Mouse (Mus musculus) limb, embryonic 11.5 days (tissue): Measurements from ENCODE around the gene Zc3h14. TPM values are rescaled to one million over a fixed set of nuclear protein-coding genes. Genes with fewer than 3 reads are reported as not detected.

ENCODE experiments used
- ATAC-seq: fragments of 200-750 bp; cut with Nextera tagmentation; 2 replicates; pipeline ENCODE4 v1.8.0; 2017; ENCODE audit warnings: low read depth; ENCODE audit not compliant: insufficient number of reproducible peaks, low FRiP score, low TSS enrichment
- DNase-seq: peaks from one replicate; pipeline ENCODE4 v3.0.0-alpha.2; 2015; ENCODE audit warnings: low spot score
- H3K27ac ChIP-seq: fragments of 300-500 bp; sonication (generic); replicated peaks from 2 replicates; pipeline ENCODE4 v1.5.1; 2014; ENCODE audit warnings: low read depth, mild to moderate bottlenecking, low read length
- H3K27me3 ChIP-seq: fragments of 300-500 bp; sonication (generic); 2 replicates; pipeline ENCODE4 v1.6.1; 2014; ENCODE audit warnings: mild to moderate bottlenecking, low read length, mixed read lengths; ENCODE audit not compliant: control insufficient read depth, insufficient read depth
- H3K36me3 ChIP-seq: fragments of 300-500 bp; sonication (generic); 2 replicates; pipeline ENCODE4 v1.6.1; 2014; ENCODE audit warnings: mild to moderate bottlenecking, low read length, moderate library complexity, mixed read lengths; ENCODE audit not compliant: control insufficient read depth, insufficient read depth
- H3K4me1 ChIP-seq: fragments of 300-500 bp; sonication (generic); 2 replicates; pipeline ENCODE4 v1.6.1; 2014; ENCODE audit warnings: low read length, mixed read lengths; ENCODE audit not compliant: control insufficient read depth, insufficient read depth
- H3K4me2 ChIP-seq: fragments of 300-500 bp; sonication (generic); 2 replicates; pipeline ENCODE4 v1.6.1; 2014; ENCODE audit warnings: low read depth, mild to moderate bottlenecking, moderate library complexity; ENCODE audit not compliant: severe bottlenecking
- H3K4me3 ChIP-seq: fragments of 300-500 bp; sonication (generic); 2 replicates; pipeline ENCODE4 v1.5.1; 2014; ENCODE audit warnings: low read depth, low read length
- H3K9ac ChIP-seq: fragments of 300-500 bp; sonication (generic); 2 replicates; pipeline ENCODE4 v1.6.1; 2014; ENCODE audit warnings: mild to moderate bottlenecking, low read length
- H3K9me3 ChIP-seq: fragments of 300-500 bp; sonication (generic); 2 replicates; pipeline ENCODE4 v1.6.1; 2016; ENCODE audit warnings: low read length; ENCODE audit not compliant: control insufficient read depth
- WGBS: fragments of 180-500 bp; shearing (Covaris S2); extraction: QIAGEN DNeasy Blood & Tissue Kit; methylation state at CpG from one replicate; pipeline ENCODE4 v1.1.7; 2014; 5-methylcytosine and 5-hydroxymethylcytosine counted together
- polyA plus RNA-seq: library from polyadenylated mRNA; unstranded; fragments of >200 nt; fragmentation: Nextera tagmentation; extraction: Ambion mirVana; gene quantifications from 2 replicates; pipeline ENCODE4 v1.2.1, GENCODE M21; 2014

Zc3h14 gene
- polyA plus RNA-seq, 1 experiment from 2014 or later: 158 TPM

DNA sequence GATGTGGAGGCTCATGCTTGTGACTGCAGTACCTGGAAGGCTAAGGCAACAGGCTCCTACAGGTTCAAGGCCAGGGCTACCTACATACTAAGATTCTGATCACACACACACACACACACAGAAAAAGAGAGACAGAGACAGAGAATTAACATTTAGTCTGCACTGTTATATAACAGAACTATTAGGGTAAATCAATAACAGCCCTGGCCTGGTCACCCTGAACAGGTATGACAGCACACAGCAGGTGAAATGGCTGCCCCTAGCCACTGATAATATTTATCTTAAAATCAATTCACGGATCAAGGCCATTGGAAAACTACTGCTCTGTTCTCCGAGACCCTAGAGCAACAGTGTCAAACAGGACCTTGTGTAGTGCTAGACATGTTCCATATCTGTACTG lies 30.6 kb upstream of the Zc3h14 start:
- H3K27me3 ChIP-seq: no peaks in the 10 kb centered on the region
- H3K36me3 ChIP-seq: no peaks in the 10 kb centered on the region
- H3K4me2 ChIP-seq: no peak overlapping the region
- WGBS: 90% methylated on average over 2 of the region's 2 CpGs
- H3K4me1 ChIP-seq: no peaks in the 10 kb centered on the region
- DNase-seq: no peak
- H3K4me3 ChIP-seq: no peak overlapping the region
- no peak for ATAC-seq
- no peaks in the 10 kb centered on the region for H3K9me3 ChIP-seq
- no peak overlapping the region for H3K27ac ChIP-seq
- H3K9ac ChIP-seq: no peak overlapping the region

DNA sequence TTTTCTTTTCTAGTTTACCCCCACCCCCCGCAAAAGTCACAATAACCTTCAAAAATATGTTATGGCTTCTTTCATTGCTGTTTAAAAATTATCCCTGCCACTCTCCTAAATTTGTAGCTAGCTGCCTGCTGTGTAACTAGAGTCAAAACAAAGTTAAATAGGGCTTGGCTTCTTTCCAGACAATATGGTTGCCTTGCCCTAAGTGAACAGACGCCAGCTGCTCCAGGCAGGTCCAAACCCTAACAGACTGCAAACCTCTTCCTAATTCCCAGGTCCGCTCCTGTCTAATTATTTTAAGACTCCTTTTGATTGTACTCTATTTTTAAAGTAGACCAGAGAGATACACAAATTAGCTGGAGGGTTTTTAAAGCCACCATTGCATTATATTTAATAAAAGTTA lies 26.1 kb upstream of the Zc3h14 start:
- H3K4me1 ChIP-seq: no peaks in the 10 kb centered on the region
- no peak for ATAC-seq
- H3K9ac ChIP-seq: no peak overlapping the region
- H3K27me3 ChIP-seq: no peaks in the 10 kb centered on the region
- no peak for DNase-seq
- no peak overlapping the region for H3K4me3 ChIP-seq
- no peak overlapping the region for H3K4me2 ChIP-seq
- no peaks in the 10 kb centered on the region for H3K9me3 ChIP-seq
- H3K27ac ChIP-seq: no peak overlapping the region
- WGBS: 59% methylated on average over 3 of the region's 3 CpGs
- no peaks in the 10 kb centered on the region for H3K36me3 ChIP-seq

DNA sequence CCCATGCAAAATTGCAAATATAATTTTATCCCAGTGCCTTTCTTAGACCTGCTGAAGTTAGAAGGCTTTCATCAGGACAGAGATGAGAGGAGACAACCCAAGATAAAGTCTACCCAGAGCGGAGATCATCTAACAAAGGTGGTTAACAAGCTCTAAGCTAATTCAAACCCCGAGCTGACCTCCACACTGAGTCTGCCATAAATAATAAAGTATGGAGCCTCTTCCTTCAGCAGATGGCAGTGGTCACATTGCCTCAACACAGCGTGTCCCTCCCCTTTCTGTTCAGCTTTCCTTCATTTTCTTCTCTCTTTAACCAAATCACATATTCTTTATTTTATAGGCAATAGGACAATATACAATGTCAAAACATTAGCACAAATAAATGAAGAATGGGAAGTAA lies 25.7 kb upstream of the Zc3h14 start:
- WGBS: 73% methylated on average over 3 of the region's 3 CpGs
- no peak overlapping the region for H3K4me3 ChIP-seq
- DNase-seq (no peak), ATAC-seq (no peak)
- H3K9ac ChIP-seq: no peak overlapping the region
- no peak overlapping the region for H3K4me2 ChIP-seq
- no peak overlapping the region for H3K27ac ChIP-seq
- H3K36me3 ChIP-seq: no peaks in the 10 kb centered on the region
- H3K4me1 ChIP-seq: no peaks in the 10 kb centered on the region
- H3K27me3 ChIP-seq: no peaks in the 10 kb centered on the region
- no peaks in the 10 kb centered on the region for H3K9me3 ChIP-seq

DNA sequence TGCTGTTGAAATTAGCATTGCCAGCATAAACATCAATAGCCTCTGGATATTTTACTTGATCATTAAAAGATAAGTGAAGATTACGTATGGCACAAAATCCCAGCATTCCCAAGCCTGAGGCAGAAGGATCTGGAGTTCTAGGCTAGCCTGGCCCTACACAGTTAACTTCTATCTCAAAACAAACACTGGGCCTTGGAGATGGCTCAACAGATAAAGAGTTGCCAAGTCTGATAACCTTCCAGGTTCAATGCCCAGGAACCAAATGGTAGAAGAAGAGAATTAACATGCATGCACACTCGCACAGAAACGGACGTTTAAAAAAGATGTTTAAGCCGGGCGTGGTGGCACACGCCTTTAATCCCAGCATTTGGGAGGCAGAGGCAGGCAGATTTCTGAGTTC lies 22.5 kb upstream of the Zc3h14 start:
- ATAC-seq (no peak), DNase-seq (no peak)
- Histone ChIP-seq H3K4me2 (no peak overlapping the region), H3K27ac (no peak overlapping the region), H3K4me3 (no peak overlapping the region), H3K4me1 (no peaks in the 10 kb centered on the region), H3K36me3 (no peaks in the 10 kb centered on the region), H3K27me3 (no peaks in the 10 kb centered on the region), H3K9ac (no peak overlapping the region), H3K9me3 (no peaks in the 10 kb centered on the region)
- WGBS: 95% methylated on average over 7 of the region's 7 CpGs

DNA sequence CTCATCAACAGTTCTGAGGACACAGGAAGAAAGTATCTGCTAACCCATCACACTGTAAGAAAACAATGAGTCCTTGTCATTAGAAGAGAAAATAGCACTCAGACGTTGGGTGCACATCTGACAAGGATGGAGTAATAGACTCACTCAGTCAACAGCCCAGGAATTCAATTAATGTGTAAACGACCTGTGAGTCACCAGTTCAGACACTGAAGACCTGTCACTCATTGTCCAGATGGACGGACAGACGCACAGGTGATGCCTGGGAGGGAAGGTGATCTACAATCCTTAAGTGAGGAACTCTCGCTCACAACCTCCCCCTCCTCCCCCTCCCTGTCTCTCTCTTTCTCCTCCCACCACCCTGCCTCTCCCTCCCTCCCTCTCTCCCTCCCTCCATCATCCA lies 21.8 kb upstream of the Zc3h14 start:
- Histone ChIP-seq H3K4me2 (no peak overlapping the region), H3K9me3 (no peaks in the 10 kb centered on the region), H3K4me1 (no peaks in the 10 kb centered on the region), H3K27ac (no peak overlapping the region), H3K27me3 (no peaks in the 10 kb centered on the region), H3K9ac (no peak overlapping the region), H3K4me3 (no peak overlapping the region), H3K36me3 (no peaks in the 10 kb centered on the region)
- 74% methylated on average over 5 of the region's 5 CpGs for WGBS
- DNase-seq (no peak), ATAC-seq (no peak)

DNA sequence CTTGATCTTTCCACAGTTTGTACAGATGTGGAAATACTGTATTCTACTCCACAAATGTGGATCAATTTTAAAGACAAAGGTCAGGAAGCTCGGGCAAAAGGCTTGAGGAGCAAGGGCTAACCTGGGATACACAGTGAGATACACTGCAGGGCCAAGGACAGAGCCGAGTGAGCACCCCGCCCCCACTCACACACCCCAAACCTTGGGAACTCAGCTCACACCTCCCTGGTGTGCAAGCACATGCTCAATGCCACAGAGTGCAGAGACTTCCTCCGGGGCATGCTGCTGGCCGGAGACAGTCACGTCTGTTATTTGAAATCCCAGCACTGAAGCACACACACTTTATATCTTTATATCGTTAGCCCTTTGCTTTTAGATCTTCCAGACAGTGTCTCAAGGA lies 20.7 kb upstream of the Zc3h14 start:
- DNase-seq (no peak), ATAC-seq (no peak)
- Histone ChIP-seq H3K4me2 (no peak overlapping the region), H3K9me3 (no peaks in the 10 kb centered on the region), H3K4me3 (no peak overlapping the region), H3K27ac (no peak overlapping the region), H3K36me3 (no peaks in the 10 kb centered on the region), H3K27me3 (no peaks in the 10 kb centered on the region), H3K9ac (no peak overlapping the region), H3K4me1 (no peaks in the 10 kb centered on the region)
- 84% methylated on average over 7 of the region's 7 CpGs for whole genome bisulfite sequencing

DNA sequence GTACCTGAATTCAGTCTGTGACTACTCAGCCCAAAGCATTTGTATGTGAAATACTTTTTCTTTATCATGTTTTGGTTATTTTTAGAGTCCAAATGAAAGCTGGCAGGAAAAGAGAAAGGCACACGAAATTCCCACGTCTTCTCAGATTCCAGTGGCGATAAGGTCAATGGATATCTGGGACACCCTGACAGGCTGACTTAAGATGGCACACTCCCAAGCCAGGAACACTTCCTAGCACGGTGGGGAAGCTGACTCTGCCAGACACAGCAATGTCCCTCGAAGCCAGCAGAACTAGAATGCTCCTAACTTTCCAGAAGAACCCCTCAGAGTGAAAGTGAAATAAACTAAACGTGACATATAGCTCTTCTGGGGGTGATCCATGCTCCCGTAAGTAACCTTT lies 19.6 kb upstream of the Zc3h14 start:
- Histone ChIP-seq H3K4me1 (no peaks in the 10 kb centered on the region), H3K4me3 (no peak overlapping the region), H3K9ac (no peak overlapping the region), H3K9me3 (no peaks in the 10 kb centered on the region), H3K27me3 (no peaks in the 10 kb centered on the region), H3K27ac (no peak overlapping the region), H3K36me3 (no peaks in the 10 kb centered on the region), H3K4me2 (no peak overlapping the region)
- ATAC-seq: no peak
- 84% methylated on average over 7 of the region's 7 CpGs for WGBS
- no peak for DNase-seq

DNA sequence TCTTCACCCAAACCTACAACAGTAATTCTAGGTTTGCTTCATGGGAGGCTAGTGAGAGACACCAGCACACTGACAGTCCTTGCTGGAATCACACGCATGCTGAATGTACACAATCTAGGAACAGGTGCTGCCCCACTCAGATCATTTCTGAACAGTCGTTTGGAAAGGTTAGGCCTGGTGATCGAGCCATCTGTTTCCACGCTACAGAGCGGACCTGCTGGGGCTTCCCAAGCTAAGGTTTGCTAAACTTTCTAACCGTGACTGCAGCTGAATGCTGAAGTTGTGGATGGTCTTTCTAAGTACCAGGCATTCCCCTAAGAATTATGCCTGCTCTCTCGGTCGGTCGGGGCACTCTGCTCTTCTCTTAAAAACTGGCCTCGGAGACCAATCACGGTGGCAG lies 16.1 kb upstream of the Zc3h14 start:
- Histone ChIP-seq H3K9me3 (no peaks in the 10 kb centered on the region), H3K27me3 (no peaks in the 10 kb centered on the region), H3K4me3 (no peak overlapping the region), H3K9ac (no peak overlapping the region), H3K4me1 (peaks cover 7% of the 10 kb centered on the region; the same call in 1 of the 2 replicates), H3K4me2 (no peak overlapping the region), H3K36me3 (no peaks in the 10 kb centered on the region), H3K27ac (no peak overlapping the region)
- 86% methylated on average over 11 of the region's 11 CpGs for WGBS
- ATAC-seq (no peak), DNase-seq (no peak)

DNA sequence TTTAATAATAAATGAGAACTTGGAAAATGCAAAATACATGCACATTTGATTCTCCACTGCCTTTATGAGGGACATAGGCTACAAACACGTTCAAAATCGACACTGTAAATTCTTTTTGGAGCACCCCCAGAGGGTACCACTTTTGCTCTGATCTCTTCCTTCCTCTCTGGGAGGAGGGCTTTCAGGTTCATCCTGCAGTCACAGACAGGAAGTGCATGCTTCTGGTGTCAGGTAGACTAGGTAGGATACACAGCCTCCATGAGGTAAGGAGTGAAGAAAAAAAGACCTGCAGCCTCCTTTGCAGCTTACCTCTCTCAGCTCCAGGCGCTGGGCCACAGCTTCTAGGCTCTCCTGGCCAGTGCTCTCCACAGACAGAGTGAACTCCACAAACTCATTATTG lies 13.6 kb upstream of the Zc3h14 start:
- Histone ChIP-seq H3K9ac (no peak overlapping the region), H3K27me3 (peaks cover 4% of the 10 kb centered on the region), H3K4me1 (peaks cover 12% of the 10 kb centered on the region), H3K4me2 (peak overlapping the region; percentile 54), H3K36me3 (no peaks in the 10 kb centered on the region), H3K9me3 (no peaks in the 10 kb centered on the region), H3K4me3 (no peak overlapping the region; the same call in 1 of the 2 replicates), H3K27ac (no peak overlapping the region)
- ATAC-seq (no peak), DNase-seq (no peak)
- whole genome bisulfite sequencing: 68% methylated on average over 3 of the region's 3 CpGs
